Mouse (Mus musculus): ENCODE data around the gene Vps29. TPM values are rescaled to one million over a fixed set of nuclear protein-coding genes. Genes with fewer than 3 reads are reported as not detected.

The Vps29 gene
- polyA plus RNA-seq, 1 experiment from 2014 or later = 286 TPM

DNA sequence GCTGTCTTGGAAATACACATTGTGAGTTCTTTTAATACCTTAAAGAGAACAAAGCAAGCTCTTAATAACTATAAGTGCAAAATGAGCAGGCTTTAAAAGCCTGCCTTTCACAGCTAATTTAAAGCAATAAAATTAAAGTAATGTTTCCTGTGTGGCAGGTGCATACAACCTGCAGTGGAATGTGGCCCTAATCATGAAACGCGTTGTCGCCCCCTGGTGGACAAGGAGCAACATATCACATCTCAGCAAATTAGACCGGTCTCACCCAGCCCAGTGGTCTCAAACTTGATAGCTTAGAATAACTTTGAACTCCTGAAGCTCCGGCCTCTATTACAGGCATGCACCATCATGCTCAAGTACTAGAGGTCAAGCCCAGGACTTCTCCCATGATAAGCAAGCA lies 9.9 kb upstream of the Vps29 start:
- H3K9me3 ChIP-seq = no peaks in the 10 kb centered on the region
- H3K36me3 ChIP-seq (replicated peaks) = no peaks in the 10 kb centered on the region
- no peak overlapping the region for H3K4me3 ChIP-seq
- H3K4me1 ChIP-seq = no peaks in the 10 kb centered on the region
- WGBS = 10% methylated on average over 5 of the region's 5 CpGs
- H3K27ac ChIP-seq = no peak overlapping the region
- H3K9ac ChIP-seq = no peak overlapping the region
- no peak overlapping the region for H3K4me2 ChIP-seq
- H3K27me3 ChIP-seq (replicated peaks) = no peaks in the 10 kb centered on the region
- no peak for ATAC-seq (replicated peaks)

DNA sequence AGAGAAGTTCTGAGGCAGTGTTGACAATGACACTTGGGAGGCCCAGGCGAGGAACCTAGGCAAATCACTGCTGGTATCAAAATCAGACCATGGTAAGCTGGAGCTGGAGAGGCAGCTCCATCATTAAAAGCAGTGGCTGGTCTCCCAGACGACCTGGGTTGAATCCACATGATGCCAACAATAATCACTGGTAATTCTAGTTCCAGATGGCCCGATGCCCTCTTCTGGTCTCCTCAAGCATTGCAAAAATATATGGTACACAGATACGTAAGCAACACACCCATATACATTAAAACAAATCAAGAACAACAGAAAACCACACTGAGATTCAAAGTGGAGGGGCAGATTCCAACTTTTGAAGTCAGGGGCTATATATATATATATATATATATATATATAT lies 8.4 kb upstream of the Vps29 start:
- no peaks in the 10 kb centered on the region for H3K36me3 ChIP-seq (replicated peaks)
- no peak overlapping the region for H3K27ac ChIP-seq
- no peaks in the 10 kb centered on the region for H3K4me1 ChIP-seq
- no peak overlapping the region for H3K9ac ChIP-seq
- no peak for ATAC-seq (replicated peaks)
- H3K9me3 ChIP-seq = no peaks in the 10 kb centered on the region
- H3K4me3 ChIP-seq = no peak overlapping the region
- H3K4me2 ChIP-seq = no peak overlapping the region
- 84% methylated on average over 4 of the region's 4 CpGs for WGBS
- H3K27me3 ChIP-seq (replicated peaks) = no peaks in the 10 kb centered on the region

DNA sequence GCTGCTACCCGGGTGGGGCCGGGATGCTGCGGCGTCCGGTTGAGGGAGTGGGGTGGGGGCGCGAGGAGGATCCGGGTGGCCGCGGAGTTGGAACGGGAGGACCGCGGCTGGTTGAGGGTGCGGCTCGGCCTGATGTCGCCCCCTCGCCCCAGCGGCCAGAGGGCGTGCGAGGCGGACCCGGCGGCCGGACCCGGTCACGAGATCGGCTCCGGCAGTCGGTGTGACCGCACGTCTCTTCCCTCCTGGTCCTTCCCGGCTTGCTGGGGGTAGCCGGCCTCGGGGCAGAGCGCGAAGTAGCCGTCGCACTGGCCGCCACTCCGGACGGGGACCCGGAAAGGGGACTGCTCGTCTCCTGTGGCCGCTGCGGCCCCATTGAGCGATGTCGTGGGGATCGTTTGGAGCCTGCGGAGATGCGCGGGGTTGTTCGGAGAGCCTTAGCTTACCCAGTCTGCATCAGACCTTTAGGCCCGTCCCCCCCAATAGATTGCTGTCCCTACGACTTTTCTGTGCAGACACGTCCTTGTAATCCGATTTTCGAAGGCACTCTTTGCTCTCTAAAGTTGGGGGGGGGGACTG lies 411 bp downstream of the Vps29 start:
- 0 out of 2 replicates have a peak, but pooled peaks cover 4% of the 10 kb centered on the region for H3K36me3 ChIP-seq (replicated peaks)
- no peaks in the 10 kb centered on the region for H3K9me3 ChIP-seq
- H3K27me3 ChIP-seq (replicated peaks) = no peaks in the 10 kb centered on the region
- ATAC-seq (replicated peaks) = peak; percentile 59
- H3K4me1 ChIP-seq = peaks cover 19% of the 10 kb centered on the region
- under 1% methylated on average over 57 of the region's 57 CpGs for WGBS
- H3K9ac ChIP-seq = peak overlapping the region; percentile 79
- H3K4me2 ChIP-seq = peak overlapping the region; percentile 58
- peak overlapping the region; percentile 85 for H3K27ac ChIP-seq
- peak overlapping the region; percentile 83 for H3K4me3 ChIP-seq

DNA sequence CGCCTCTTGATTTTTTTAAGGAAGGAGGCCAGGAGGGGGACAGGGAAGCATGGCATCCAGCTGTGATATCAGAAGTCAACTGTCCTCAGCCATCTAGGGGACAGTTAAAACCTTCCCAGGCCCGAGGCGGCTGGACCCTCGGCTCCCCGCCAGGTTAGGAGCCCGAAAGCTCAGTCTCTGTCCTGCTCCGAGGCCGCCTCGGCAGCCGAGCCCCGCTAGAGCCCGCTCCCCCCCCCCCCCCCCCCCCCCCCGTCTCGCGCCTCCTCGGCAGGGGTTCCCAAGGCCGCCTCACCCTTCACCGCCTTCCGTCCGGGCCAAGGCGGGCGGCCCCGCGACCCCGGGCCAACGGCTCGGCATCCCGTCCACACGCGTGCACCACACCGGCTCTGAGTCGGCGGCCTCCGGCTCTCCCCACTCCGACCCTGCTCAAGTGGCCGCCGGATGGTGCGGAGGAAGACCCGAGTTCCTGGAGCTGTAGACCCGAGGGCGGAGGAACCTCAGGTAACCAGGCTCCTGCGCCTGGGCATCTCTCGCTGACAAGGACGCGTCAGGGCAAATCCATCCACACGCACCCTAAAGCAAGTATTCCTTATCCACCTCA lies 17.5 kb downstream of the Vps29 start, which contains the start of gene Gpn3:
Gene Gpn3 (plus strand): TSS at position 286 of the 601 bp plus-strand sequence.
- Histone ChIP-seq H3K27me3 (replicated peaks) (no peaks in the 10 kb centered on the region), H3K4me1 (peaks cover 23% of the 10 kb centered on the region), H3K9me3 (no peaks in the 10 kb centered on the region), H3K9ac (peak within 1 kb of the TSS; percentile 97), H3K36me3 (replicated peaks) (peaks cover 24% of the 10 kb centered on the region), H3K4me3 (peak within 1 kb of the TSS; percentile 74), H3K4me2 (peak within 1 kb of the TSS; percentile 58), H3K27ac (peak within 1 kb of the TSS; percentile 97)
- ATAC-seq (replicated peaks) = peak; percentile 82
- under 1% methylated on average over 30 of the region's 46 CpGs for WGBS

DNA sequence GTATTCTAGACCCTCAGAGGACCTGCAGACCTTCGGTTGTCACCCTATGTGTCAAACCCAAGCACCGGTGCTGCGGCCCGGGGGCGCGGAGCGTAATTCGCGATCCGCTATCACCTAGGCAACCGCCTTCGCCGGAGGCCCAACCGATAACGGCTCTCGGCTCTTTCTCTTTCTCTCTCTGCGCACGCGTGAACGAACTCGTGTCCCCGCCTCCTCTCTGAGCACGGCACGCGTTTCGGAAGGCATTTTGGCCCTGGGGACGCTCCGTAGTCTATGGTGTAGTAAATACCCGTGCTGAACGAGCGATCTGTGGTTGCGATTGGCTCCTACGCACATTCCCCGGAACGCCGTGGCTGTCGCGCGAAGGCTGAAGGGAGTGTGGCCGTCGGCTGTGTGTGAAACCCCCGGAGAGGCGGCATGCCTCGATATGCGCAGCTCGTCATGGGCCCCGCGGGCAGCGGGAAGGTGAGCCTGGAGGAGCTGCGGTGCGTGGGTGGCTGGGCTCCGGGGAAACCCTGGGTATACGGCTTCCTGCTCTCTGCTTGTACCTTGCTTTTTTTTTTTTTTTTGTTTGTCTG lies 18.1 kb downstream of the Vps29 start, which contains the start of gene Fam216a:
Gene Fam216a (minus strand): TSS at position 173 of the 578 bp plus-strand sequence.
- H3K4me3 ChIP-seq = peak within 1 kb of the TSS; percentile 74
- no peaks in the 10 kb centered on the region for H3K27me3 ChIP-seq (replicated peaks)
- H3K27ac ChIP-seq = peak within 1 kb of the TSS; percentile 97
- peaks cover 23% of the 10 kb centered on the region for H3K4me1 ChIP-seq
- peak within 1 kb of the TSS; percentile 97 for H3K9ac ChIP-seq
- WGBS = under 1% methylated on average over 53 of the region's 53 CpGs
- H3K9me3 ChIP-seq = no peaks in the 10 kb centered on the region
- peak; percentile 96 for ATAC-seq (replicated peaks)
- peak within 1 kb of the TSS; percentile 58 for H3K4me2 ChIP-seq
- H3K36me3 ChIP-seq (replicated peaks) = peaks cover 21% of the 10 kb centered on the region

DNA sequence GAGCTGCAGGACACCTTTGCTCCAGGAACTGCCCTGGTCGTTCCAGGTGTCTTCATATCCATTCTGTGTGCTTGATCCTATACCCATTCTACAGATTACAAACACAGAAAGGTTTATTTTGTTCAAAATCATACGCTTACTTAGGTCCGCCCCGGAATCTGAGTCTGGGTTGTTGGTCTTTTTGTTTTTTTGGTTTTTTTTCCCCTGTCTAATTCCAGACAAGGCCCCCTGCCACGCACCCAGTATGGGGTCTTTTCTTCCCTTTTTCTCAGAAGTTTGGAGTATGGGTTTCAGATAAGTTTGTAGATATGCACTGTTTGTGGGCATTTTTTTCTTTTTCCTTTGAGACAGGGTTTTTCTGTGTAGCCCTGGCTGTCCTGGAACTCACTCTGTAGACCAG lies 18.7 kb downstream of the Vps29 start:
- H3K4me1 ChIP-seq = peaks cover 23% of the 10 kb centered on the region
- peak overlapping the region; percentile 58 for H3K4me2 ChIP-seq
- WGBS = 8% methylated on average over 5 of the region's 5 CpGs
- no peaks in the 10 kb centered on the region for H3K27me3 ChIP-seq (replicated peaks)
- H3K27ac ChIP-seq = peak overlapping the region; percentile 97
- no peaks in the 10 kb centered on the region for H3K9me3 ChIP-seq
- peak overlapping the region; percentile 74 for H3K4me3 ChIP-seq
- H3K9ac ChIP-seq = peak overlapping the region; percentile 97
- H3K36me3 ChIP-seq (replicated peaks) = peaks cover 15% of the 10 kb centered on the region
- ATAC-seq (replicated peaks) = no peak; the same call in 1 of the 2 replicates

DNA sequence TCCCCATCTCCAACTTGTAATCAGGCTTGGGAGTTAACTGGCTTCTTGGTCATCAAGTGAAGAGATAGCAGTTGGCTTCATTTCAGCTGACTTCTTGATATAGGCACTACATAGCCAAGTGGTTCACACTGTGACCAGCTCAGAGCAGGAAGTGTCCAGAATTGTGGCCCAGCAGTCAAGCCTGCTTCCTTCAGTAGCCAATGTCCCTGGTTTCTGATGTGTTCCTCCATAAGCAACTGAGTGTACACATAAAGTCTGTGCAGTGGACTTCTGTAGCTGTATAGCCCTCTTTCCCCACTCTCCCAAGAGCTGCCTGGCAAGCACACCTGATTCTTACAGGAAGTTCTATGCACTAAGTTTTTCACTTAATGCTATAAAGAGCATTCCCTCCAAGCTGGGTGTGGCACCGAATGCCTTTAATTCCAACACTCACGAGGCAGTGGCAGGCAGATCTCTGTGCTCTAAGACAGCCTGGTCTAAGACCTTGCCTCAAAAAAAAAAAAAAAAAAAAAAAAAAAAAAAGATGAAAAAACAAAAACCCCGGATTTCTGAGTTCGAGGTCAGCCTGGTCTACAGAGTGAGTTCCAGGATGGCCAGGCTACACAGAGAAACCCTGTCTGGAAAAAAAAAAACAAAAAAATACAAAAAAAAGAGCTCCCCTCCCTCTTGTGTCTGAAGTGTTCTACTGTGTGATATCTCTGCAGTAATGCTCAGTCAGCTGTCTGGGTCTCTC lies 23.1 kb downstream of the Vps29 start:
- no peaks in the 10 kb centered on the region for H3K9me3 ChIP-seq
- no peak overlapping the region for H3K27ac ChIP-seq
- H3K4me1 ChIP-seq = peaks cover 10% of the 10 kb centered on the region
- H3K9ac ChIP-seq = no peak overlapping the region
- ATAC-seq (replicated peaks) = no peak
- H3K36me3 ChIP-seq (replicated peaks) = peaks cover 27% of the 10 kb centered on the region
- WGBS = 96% methylated on average over 4 of the region's 4 CpGs
- no peak overlapping the region for H3K4me3 ChIP-seq
- H3K4me2 ChIP-seq = no peak overlapping the region
- no peaks in the 10 kb centered on the region for H3K27me3 ChIP-seq (replicated peaks)

DNA sequence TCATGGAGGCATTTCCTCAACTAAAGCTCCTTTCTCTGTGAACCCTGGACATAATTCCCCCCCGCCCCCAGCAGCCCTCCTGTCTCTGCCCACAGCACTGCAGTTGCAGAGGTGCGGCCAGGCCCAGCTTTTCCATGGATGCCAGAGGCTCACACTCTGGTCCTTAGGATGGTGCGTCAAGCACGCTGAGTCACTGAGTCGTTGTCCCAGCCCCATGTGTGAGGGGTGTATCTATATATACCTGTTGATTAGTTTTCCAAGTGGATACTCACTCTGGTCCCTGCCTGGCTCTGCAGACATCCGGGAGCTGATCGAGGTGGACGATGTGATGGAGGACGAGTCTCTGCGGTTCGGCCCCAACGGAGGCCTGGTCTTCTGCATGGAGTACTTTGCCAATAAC lies 24.0 kb downstream of the Vps29 start:
- no peak overlapping the region for H3K27ac ChIP-seq
- 97% methylated on average over 12 of the region's 12 CpGs for WGBS
- no peaks in the 10 kb centered on the region for H3K27me3 ChIP-seq (replicated peaks)
- no peaks in the 10 kb centered on the region for H3K9me3 ChIP-seq
- no peak for ATAC-seq (replicated peaks)
- H3K4me1 ChIP-seq = peaks cover 5% of the 10 kb centered on the region
- H3K4me3 ChIP-seq = no peak overlapping the region
- H3K36me3 ChIP-seq (replicated peaks) = peaks cover 30% of the 10 kb centered on the region
- H3K4me2 ChIP-seq = no peak overlapping the region
- no peak overlapping the region for H3K9ac ChIP-seq

DNA sequence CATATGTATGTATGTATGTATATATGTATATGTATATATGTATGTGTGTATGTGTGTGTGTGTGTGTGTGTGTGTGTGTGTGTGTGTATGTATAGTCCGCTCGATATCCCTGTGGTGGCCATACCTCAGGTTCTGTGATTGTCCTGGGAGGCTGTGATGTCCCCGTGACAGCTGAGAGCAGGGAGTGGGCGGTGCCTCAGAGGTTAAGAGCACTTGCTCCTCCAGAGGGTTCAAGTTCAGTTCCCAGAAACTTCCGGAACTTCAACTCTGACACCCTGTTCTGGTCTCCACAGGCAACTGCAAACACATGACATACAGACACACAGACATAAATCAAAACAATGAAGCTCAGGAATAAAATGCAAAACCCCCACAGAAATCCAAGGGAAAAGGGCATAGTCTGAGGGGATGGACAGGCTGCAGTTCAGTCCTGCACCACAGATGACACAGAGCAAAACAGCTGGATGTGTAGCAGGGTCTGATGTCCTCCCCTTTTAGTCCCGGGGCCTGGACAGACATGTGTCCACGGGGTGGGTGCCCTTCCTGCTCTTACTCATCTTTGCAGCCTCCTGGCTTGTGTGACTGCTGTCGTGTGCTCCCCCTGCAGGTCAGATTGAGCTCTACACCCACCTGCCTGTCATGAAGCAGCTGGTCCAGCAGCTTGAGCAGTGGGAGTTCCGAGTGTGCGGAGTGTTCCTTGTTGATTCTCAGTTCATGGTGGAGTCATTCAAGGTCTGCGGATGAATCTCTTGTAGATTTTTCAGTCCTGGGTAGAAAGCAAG lies 25.4 kb downstream of the Vps29 start:
- Histone ChIP-seq H3K9ac (no peak overlapping the region), H3K27me3 (replicated peaks) (no peaks in the 10 kb centered on the region), H3K4me1 (no peaks in the 10 kb centered on the region), H3K27ac (no peak overlapping the region), H3K9me3 (no peaks in the 10 kb centered on the region), H3K4me2 (no peak overlapping the region), H3K36me3 (replicated peaks) (peaks cover 30% of the 10 kb centered on the region), H3K4me3 (no peak overlapping the region)
- 61% methylated on average over 11 of the region's 11 CpGs for WGBS
- 0 out of 2 replicates have a peak, but pooled peaks have one; percentile 24 for ATAC-seq (replicated peaks)

DNA sequence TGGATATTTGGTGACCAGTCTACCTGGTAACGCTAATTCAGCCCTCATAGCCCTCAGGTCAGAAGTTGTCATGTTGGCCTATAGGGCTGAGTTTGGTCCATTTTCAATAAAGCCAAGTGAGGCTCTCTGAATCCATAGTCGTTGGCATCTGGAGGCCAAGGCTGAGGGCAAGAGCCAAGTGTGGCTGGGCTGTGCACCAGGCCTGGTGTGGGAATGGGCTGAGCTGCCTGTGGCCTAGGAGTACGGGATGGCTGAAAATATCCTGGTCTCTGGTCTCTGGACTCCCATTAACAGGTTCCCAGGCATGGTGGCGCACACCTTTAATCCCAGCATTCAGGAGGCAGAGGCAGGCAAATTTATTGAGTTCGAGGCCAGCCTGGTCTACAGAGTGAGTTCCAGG lies 35.8 kb downstream of the Vps29 start:
- Histone ChIP-seq H3K36me3 (replicated peaks) (no peaks in the 10 kb centered on the region; the same call in 1 of the 2 replicates), H3K9ac (no peak overlapping the region), H3K4me1 (peaks cover 16% of the 10 kb centered on the region), H3K27ac (no peak overlapping the region), H3K9me3 (no peaks in the 10 kb centered on the region), H3K4me2 (no peak overlapping the region), H3K27me3 (replicated peaks) (no peaks in the 10 kb centered on the region), H3K4me3 (no peak overlapping the region)
- no peak for ATAC-seq (replicated peaks)
- 89% methylated on average over 5 of the region's 5 CpGs for WGBS

DNA sequence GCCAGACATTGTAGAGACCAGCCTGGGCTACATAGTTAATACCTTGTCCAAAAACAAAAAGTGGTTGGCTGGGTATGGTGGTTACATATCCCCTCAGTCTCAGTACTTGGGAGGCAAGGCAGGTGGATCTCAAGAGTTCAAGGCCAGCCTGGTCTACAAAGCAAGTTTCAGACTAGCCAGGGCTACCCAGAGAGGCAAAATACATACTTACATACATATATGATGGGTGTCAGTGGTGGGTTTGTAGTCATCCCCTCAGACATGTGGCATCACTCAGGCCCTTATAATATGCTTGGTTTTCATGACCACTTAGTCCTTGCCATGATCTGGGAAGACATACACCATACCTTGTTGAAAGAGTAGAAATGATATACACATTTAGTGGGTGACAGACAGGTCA lies 36.5 kb downstream of the Vps29 start:
- no peaks in the 10 kb centered on the region; the same call in 1 of the 2 replicates for H3K36me3 ChIP-seq (replicated peaks)
- H3K27ac ChIP-seq = no peak overlapping the region
- ATAC-seq (replicated peaks) = peak; percentile 31; the same call in 1 of the 2 replicates
- no peak overlapping the region for H3K4me2 ChIP-seq
- H3K9ac ChIP-seq = no peak overlapping the region
- H3K4me1 ChIP-seq = peaks cover 16% of the 10 kb centered on the region
- H3K9me3 ChIP-seq = no peaks in the 10 kb centered on the region
- H3K27me3 ChIP-seq (replicated peaks) = no peaks in the 10 kb centered on the region
- H3K4me3 ChIP-seq = no peak overlapping the region
